Mouse (Mus musculus): ENCODE data around the gene Znrf4. TPM values are rescaled to one million over a fixed set of nuclear protein-coding genes. Genes with fewer than 3 reads are reported as not detected.

The Znrf4 gene
- total RNA-seq, 2 experiments from 2014 or later = not detected

- peak in 1 of 2 experiments; percentile 53 for DNase-seq (ENCODE audit: low spot score in 2 of 2)
These were observed 21.6 kb downstream of the Znrf4 start for GRCm38 (mm10) chr17:56490438-56491152.

- DNase-seq (ENCODE audit: low spot score in 2 of 2) = no peak
These were observed 24.2 kb downstream of the Znrf4 start for GRCm38 (mm10) chr17:56488028-56488427.

- DNase-seq (ENCODE audit: low spot score in 2 of 2) = peak; percentile 48 to 65
These were observed 24.8 kb downstream of the Znrf4 start for GRCm38 (mm10) chr17:56487441-56487888.

GRCm38 (mm10) chr17:56485926-56486325, 26.3 kb downstream of the Znrf4 start:
- no peak for DNase-seq (ENCODE audit: low spot score in 2 of 2)

- no peak for DNase-seq (ENCODE audit: low spot score in 2 of 2)
These were observed 27.1 kb downstream of the Znrf4 start for GRCm38 (mm10) chr17:56485118-56485517.

GRCm38 (mm10) chr17:56482671-56483070, 29.6 kb downstream of the Znrf4 start:
- DNase-seq (ENCODE audit: low spot score in 2 of 2) = no peak

- DNase-seq (ENCODE audit: low spot score in 2 of 2) = peak; percentile 63 to 72
These were observed 32.9 kb downstream of the Znrf4 start for GRCm38 (mm10) chr17:56479358-56479757.

GRCm38 (mm10) chr17:56478191-56478611, 34.0 kb downstream of the Znrf4 start:
- no peak for DNase-seq (ENCODE audit: low spot score in 2 of 2)

GRCm38 (mm10) chr17:56477191-56477818, 34.9 kb downstream of the Znrf4 start:
- DNase-seq (ENCODE audit: low spot score in 2 of 2) = no peak

GRCm38 (mm10) chr17:56476402-56476752, 35.9 kb downstream of the Znrf4 start, which contains the start of gene Ptprs:
Gene Ptprs (minus strand): TSS chr17:56476483.
- DNase-seq (ENCODE audit: low spot score in 2 of 2) = peak; percentile 98 to 99

- peak; percentile 62 to 63 for DNase-seq (ENCODE audit: low spot score in 2 of 2)
These were observed 36.4 kb downstream of the Znrf4 start for GRCm38 (mm10) chr17:56475584-56476401.

- DNase-seq (ENCODE audit: low spot score in 2 of 2) = peak; percentile 56 to 73
These were observed 37.2 kb downstream of the Znrf4 start for GRCm38 (mm10) chr17:56474831-56475581.

- DNase-seq (ENCODE audit: low spot score in 2 of 2) = no peak
These were observed 37.9 kb downstream of the Znrf4 start for GRCm38 (mm10) chr17:56474311-56474830.

- no peak for DNase-seq (ENCODE audit: low spot score in 2 of 2)
These were observed 38.7 kb downstream of the Znrf4 start for GRCm38 (mm10) chr17:56473611-56473905.

- DNase-seq (ENCODE audit: low spot score in 2 of 2) = peak; percentile 60 to 68
These were observed 39.3 kb downstream of the Znrf4 start for GRCm38 (mm10) chr17:56472733-56473610.

- no peak for DNase-seq (ENCODE audit: low spot score in 2 of 2)
These were observed 40.1 kb downstream of the Znrf4 start for GRCm38 (mm10) chr17:56472121-56472520.

- no peak for DNase-seq (ENCODE audit: low spot score in 2 of 2)
These were observed 41.1 kb downstream of the Znrf4 start for GRCm38 (mm10) chr17:56471136-56471535.

- DNase-seq (ENCODE audit: low spot score in 2 of 2) = no peak
These were observed 41.7 kb downstream of the Znrf4 start for GRCm38 (mm10) chr17:56470571-56470970.

- DNase-seq (ENCODE audit: low spot score in 2 of 2) = no peak
These were observed 42.2 kb downstream of the Znrf4 start for GRCm38 (mm10) chr17:56470001-56470436.

GRCm38 (mm10) chr17:56469275-56469674, 43.0 kb downstream of the Znrf4 start:
- no peak for DNase-seq (ENCODE audit: low spot score in 2 of 2)

All from left cerebral cortex, adult 18-20 months (tissue).